Mouse (Mus musculus) liver, adult (tissue): Measurements from ENCODE around the gene Pltp.

Source experiments
- GATA4 ChIP-seq: IDR thresholded peaks from 2 replicates; pipeline ENCODE4 v1.6.1; 2014; ENCODE audit warnings: mild to moderate bottlenecking, low read length; ENCODE audit not compliant: insufficient replicate concordance

Pltp gene

GRCm38 (mm10) chr2:164862179-164862861 is 4.8 kb upstream of the Pltp start:
- TF ChIP-seq GATA4: no peak

- no peak for TF ChIP-seq GATA4
Measured at GRCm38 (mm10) chr2:164861094-164861493, 3.6 kb upstream of the Pltp start.

- no peak for TF ChIP-seq GATA4
Measured at GRCm38 (mm10) chr2:164859640-164860432, 2.3 kb upstream of the Pltp start.

GRCm38 (mm10) chr2:164859155-164859554 is 1.6 kb upstream of the Pltp start:
- no peak for TF ChIP-seq GATA4

- no peak for TF ChIP-seq GATA4
Measured at GRCm38 (mm10) chr2:164857842-164858553, 487 bp upstream of the Pltp start.

GRCm38 (mm10) chr2:164856309-164857100 is 1.0 kb downstream of the Pltp start:
- no peak for TF ChIP-seq GATA4

- TF ChIP-seq GATA4: no peak
Measured at GRCm38 (mm10) chr2:164850061-164850460, 7.5 kb downstream of the Pltp start.

GRCm38 (mm10) chr2:164845782-164846181 is 11.7 kb downstream of the Pltp start:
- no peak for TF ChIP-seq GATA4

GRCm38 (mm10) chr2:164835164-164835563 is 22.3 kb downstream of the Pltp start:
- no peak for TF ChIP-seq GATA4

- no peak for TF ChIP-seq GATA4
Measured at GRCm38 (mm10) chr2:164834531-164834930, 23.0 kb downstream of the Pltp start.

- TF ChIP-seq GATA4: no peak
Measured at GRCm38 (mm10) chr2:164833314-164833959, 24.1 kb downstream of the Pltp start, which contains the start of gene Neurl2. Gene Neurl2, minus strand, starts transcription at chr2:164833456.

- TF ChIP-seq GATA4: no peak
Measured at GRCm38 (mm10) chr2:164832748-164833301, 24.7 kb downstream of the Pltp start, which contains the start of gene Ctsa. Gene Ctsa, plus strand, starts transcription at chr2:164832873.

GRCm38 (mm10) chr2:164832032-164832747 is 25.3 kb downstream of the Pltp start:
- TF ChIP-seq GATA4: no peak
